Mouse (Mus musculus) erythroblast, embryonic 14.5 days (primary cell): ENCODE results near the gene Mfng.

Source experiments
- GATA1 ChIP-seq: IDR thresholded peaks from 2 replicates; pipeline ENCODE4 v1.6.1; 2012; ENCODE audit warnings: low read length, inconsistent platforms, mixed read lengths
- TAL1 ChIP-seq: IDR thresholded peaks from 3 replicates; pipeline ENCODE4 v1.6.1; 2012; ENCODE audit warnings: low read length, inconsistent platforms, mixed read lengths

DNA sequence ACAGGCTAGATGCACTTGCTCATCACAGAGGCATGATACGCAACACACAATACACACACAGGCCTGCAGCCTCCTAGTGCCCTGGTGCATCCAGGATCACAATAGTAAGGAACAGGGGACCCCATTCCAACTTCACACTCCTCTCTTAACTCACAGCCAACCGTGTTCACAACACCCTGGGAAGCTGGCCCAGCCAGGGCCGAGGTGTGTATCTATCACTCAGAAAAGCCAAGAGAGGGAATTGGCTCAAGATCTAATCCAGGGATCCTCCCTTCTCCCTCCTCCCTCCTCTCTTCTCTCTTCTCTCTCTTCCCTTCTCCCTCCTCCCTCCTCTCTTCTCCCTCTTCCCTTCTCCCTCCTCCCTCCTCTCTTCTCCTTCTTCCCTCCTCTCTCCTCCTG is 37.1 kb downstream of the Mfng start:
- no peak for TF ChIP-seq TAL1
- no peak for TF ChIP-seq GATA1
